Mouse (Mus musculus): ENCODE data around the gene Nxf2. TPM values are rescaled to one million over a fixed set of nuclear protein-coding genes. Genes with fewer than 3 reads are reported as not detected.
"Not testable (repeated sequence)": the region's sequence is repeated elsewhere in the genome, so short reads cannot be mapped to it uniquely, and the experiment has no call there.

Nxf2 gene
- polyA plus RNA-seq, 1 experiment from 2014 or later = 0.25 TPM

DNA sequence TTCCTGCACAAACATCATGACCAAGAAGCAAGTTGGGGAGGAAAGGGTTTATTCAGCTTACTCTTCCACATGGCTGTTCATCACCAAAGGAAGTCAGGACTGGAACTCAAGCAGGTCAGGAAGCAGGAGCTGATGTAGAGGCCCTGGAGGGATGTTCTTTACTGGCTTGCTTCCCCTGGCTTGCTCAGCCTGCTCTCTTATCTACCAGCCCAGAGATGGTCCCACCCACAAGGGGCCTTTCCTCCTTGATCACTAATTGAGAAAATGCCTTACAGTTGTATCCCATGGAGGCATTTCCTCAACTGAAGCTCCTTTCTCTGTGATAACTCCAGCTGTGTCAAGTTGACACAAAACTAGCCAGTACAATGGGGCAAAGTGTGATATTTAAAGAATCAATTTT lies 49.2 kb downstream of the Nxf2 start:
- H3K4me1 ChIP-seq (ENCODE audit: insufficient read depth); H3K9ac ChIP-seq (replicated peaks); H3K36me3 ChIP-seq (replicated peaks; ENCODE audit: insufficient read depth, low read length); H3K4me3 ChIP-seq (ENCODE audit: low read depth, low read length); H3K27me3 ChIP-seq (ENCODE audit: insufficient read depth, low read length); H3K4me2 ChIP-seq (ENCODE audit: low read depth, low read length); H3K9me3 ChIP-seq (ENCODE audit: low read length): not testable (repeated sequence)
- peak overlapping the region; percentile 29; the same call in 1 of the 2 replicates for H3K27ac ChIP-seq (ENCODE audit: low read depth)
- DNase-seq (peak; percentile 15), ATAC-seq (peak; percentile 93)
- 0 out of 2 replicates have a peak, but pooled peaks have one; percentile 20 for TF ChIP-seq EP300 (IDR thresholded peaks at IDR 0.05; ENCODE audit: low read depth)

DNA sequence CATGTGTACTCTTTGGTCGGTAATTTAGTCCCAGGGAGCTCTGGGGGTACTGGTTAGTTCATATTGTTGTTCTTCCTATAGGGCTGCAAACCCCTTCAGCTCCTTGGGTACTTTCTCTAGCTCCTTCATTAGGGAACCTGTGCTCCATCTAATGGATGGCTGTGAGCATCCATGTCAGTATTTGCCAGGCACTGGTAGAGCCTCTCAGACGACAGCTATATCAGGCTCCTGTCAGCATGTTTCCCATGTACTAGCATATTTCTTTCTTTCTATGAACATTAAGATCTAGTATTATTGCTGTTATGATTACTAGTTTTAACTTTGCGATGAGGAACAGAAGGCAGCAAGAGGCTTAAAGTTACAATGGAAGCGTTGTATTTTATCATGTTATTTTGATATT lies 49.7 kb downstream of the Nxf2 start:
- Histone ChIP-seq H3K4me3 (ENCODE audit: low read depth, low read length) (no peak overlapping the region), H3K27ac (ENCODE audit: low read depth) (peak overlapping the region; percentile 19), H3K9ac (replicated peaks) (no peak overlapping the region), H3K4me1 (ENCODE audit: insufficient read depth) (no peaks in the 10 kb centered on the region), H3K9me3 (ENCODE audit: low read length) (no peaks in the 10 kb centered on the region), H3K27me3 (ENCODE audit: insufficient read depth, low read length) (no peaks in the 10 kb centered on the region), H3K36me3 (replicated peaks; ENCODE audit: insufficient read depth, low read length) (no peaks in the 10 kb centered on the region), H3K4me2 (ENCODE audit: low read depth, low read length) (0 out of 2 replicates have a peak overlapping the region, but pooled peaks have one; percentile 4)
- ATAC-seq (peak; percentile 66), DNase-seq (no peak)
- TF ChIP-seq CTCF (IDR thresholded peaks at IDR 0.05; ENCODE audit: low read depth) (no peak), EP300 (IDR thresholded peaks at IDR 0.05; ENCODE audit: low read depth) (no peak)
- 65% methylated on average over 4 of the region's 4 CpGs for WGBS (ENCODE audit: insufficient replicate concordance)

DNA sequence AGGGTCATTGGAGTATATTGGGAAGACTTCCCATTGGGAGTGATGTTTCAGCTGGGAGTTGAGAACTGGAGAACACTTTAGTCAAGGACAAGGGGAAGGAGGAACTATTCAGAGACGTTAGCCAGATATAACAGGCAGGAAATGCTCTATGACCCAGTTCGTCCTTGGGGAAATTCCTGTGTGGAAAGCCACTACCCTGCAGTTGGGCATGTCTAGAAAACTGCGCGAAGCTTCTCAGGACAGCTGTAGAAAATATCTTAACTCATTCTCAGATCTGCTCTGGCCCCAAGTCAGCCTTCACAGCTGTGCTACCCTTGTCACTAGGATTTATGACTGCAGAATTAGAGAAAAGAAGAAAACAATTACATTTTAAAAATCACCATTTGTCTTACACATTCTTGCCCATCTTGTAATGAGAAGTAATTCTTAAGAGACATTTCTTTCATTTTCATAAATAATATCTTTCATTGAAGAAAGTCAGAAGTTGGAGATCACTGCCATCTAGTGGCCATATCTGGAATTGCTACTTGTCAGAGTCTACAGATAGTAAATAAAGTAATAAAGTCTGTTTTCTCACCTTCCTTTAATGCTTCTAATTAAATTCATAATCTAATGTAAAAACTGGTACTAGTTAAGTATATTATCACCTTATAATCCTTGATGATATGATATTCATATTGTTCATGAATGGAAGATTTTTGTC lies 51.2 kb downstream of the Nxf2 start:
- WGBS (ENCODE audit: insufficient replicate concordance) = 18% methylated on average over 4 of the region's 4 CpGs
- no peak overlapping the region for H3K27ac ChIP-seq (ENCODE audit: low read depth)

DNA sequence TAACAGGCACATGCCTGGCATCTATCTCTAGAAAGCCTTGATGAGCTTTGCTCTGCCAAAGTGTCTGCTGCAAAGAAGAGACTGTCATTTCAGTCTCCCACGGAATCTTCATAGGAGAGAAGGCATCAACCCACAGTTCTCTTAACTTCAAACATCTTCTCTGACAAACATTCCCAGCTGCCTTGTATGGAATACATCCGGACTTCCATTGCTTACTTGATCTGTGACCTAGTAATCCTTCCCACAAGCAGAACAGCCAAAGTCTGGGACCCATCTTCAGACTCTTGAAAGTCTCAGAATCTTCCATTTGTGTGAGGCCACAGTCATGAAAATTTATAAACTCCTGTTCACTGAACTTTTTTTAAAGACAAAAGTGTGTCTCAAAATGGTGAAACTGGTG lies 51.7 kb downstream of the Nxf2 start:
- Histone ChIP-seq H3K36me3 (replicated peaks; ENCODE audit: insufficient read depth, low read length) (no peaks in the 10 kb centered on the region), H3K27me3 (ENCODE audit: insufficient read depth, low read length) (no peaks in the 10 kb centered on the region), H3K9me3 (ENCODE audit: low read length) (no peaks in the 10 kb centered on the region), H3K4me2 (ENCODE audit: low read depth, low read length) (no peak overlapping the region), H3K4me1 (ENCODE audit: insufficient read depth) (no peaks in the 10 kb centered on the region), H3K4me3 (ENCODE audit: low read depth, low read length) (no peak overlapping the region), H3K9ac (replicated peaks) (no peak overlapping the region), H3K27ac (ENCODE audit: low read depth) (no peak overlapping the region)
- ATAC-seq (no peak), DNase-seq (no peak)
- TF ChIP-seq CTCF (IDR thresholded peaks at IDR 0.05; ENCODE audit: low read depth) (no peak), EP300 (IDR thresholded peaks at IDR 0.05; ENCODE audit: low read depth) (no peak)
- 60% methylated on average over 2 of the region's 2 CpGs for WGBS (ENCODE audit: insufficient replicate concordance)

More for the DNA sequence above, 51.2 kb downstream of the Nxf2 start:
- no peaks in the 10 kb centered on the region for H3K27me3 ChIP-seq (ENCODE audit: insufficient read depth, low read length)
- H3K9me3 ChIP-seq (ENCODE audit: low read length) = no peaks in the 10 kb centered on the region
- no peaks in the 10 kb centered on the region for H3K4me1 ChIP-seq (ENCODE audit: insufficient read depth)
- H3K4me3 ChIP-seq (ENCODE audit: low read depth, low read length) = no peak overlapping the region
- DNase-seq = peak; percentile 15
- no peaks in the 10 kb centered on the region for H3K36me3 ChIP-seq (replicated peaks; ENCODE audit: insufficient read depth, low read length)
- ATAC-seq = 0 out of 2 replicates have a peak, but pooled peaks have one; percentile 35
- H3K9ac ChIP-seq (replicated peaks) = no peak overlapping the region
- no peak overlapping the region for H3K4me2 ChIP-seq (ENCODE audit: low read depth, low read length)
- no peak for TF ChIP-seq EP300 (IDR thresholded peaks at IDR 0.05; ENCODE audit: low read depth)
- peak; percentile 75 for TF ChIP-seq CTCF (IDR thresholded peaks at IDR 0.05; ENCODE audit: low read depth)

DNA sequence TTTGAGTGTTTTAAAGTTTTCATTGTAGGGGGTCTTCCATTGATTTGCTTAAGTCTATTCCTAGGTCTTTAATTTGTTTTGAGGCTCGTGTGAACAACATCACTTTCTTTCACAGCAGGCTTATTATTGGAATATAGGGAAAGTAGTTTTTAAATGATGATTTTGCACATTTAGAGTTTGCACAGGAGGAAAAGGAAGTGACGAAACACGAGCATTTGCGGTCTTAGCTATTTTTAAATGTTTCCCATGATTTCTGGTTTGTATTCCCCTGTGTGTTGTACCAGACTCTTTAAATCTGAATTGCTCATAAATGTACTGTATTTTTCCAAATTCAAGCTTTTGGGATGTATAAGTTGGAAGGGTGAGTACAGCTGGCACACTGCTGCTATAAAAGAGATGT lies 54.2 kb downstream of the Nxf2 start:
- 33% methylated on average over 4 of the region's 4 CpGs for WGBS (ENCODE audit: insufficient replicate concordance)
- Histone ChIP-seq H3K27ac (ENCODE audit: low read depth) (no peak overlapping the region), H3K9ac (replicated peaks) (no peak overlapping the region), H3K4me1 (ENCODE audit: insufficient read depth) (no peaks in the 10 kb centered on the region), H3K9me3 (ENCODE audit: low read length) (no peaks in the 10 kb centered on the region), H3K27me3 (ENCODE audit: insufficient read depth, low read length) (no peaks in the 10 kb centered on the region), H3K36me3 (replicated peaks; ENCODE audit: insufficient read depth, low read length) (no peaks in the 10 kb centered on the region), H3K4me2 (ENCODE audit: low read depth, low read length) (no peak overlapping the region), H3K4me3 (ENCODE audit: low read depth, low read length) (no peak overlapping the region)
- TF ChIP-seq EP300 (IDR thresholded peaks at IDR 0.05; ENCODE audit: low read depth) (no peak), CTCF (IDR thresholded peaks at IDR 0.05; ENCODE audit: low read depth) (no peak)
- ATAC-seq (no peak), DNase-seq (no peak)

Other genes with a start within 250 kb of the Nxf2 start
- 3.8 and 3.9 TPM in 2 replicates for gene Armcx1, start 246.8 kb downstream of the Nxf2 start, polyA plus RNA-seq (2015; fragmentation: Nextera tagmentation; extraction: Ambion mirVana)
- 2.6 and 3.0 TPM in 2 replicates for gene Armcx6, start 213.3 kb downstream of the Nxf2 start, polyA plus RNA-seq (2015; fragmentation: Nextera tagmentation; extraction: Ambion mirVana)
- 10.8 and 12.0 TPM in 2 replicates for gene Armcx3, start 208.2 kb downstream of the Nxf2 start, polyA plus RNA-seq (2015; fragmentation: Nextera tagmentation; extraction: Ambion mirVana)
- 3.6 and 4.0 TPM in 2 replicates for gene Armcx2, start 155.5 kb downstream of the Nxf2 start, polyA plus RNA-seq (2015; fragmentation: Nextera tagmentation; extraction: Ambion mirVana)
- gene Zmat1, start 44.5 kb upstream of the Nxf2 start, polyA plus RNA-seq (2015; fragmentation: Nextera tagmentation; extraction: Ambion mirVana) = 1.8 and 1.9 TPM in 2 replicates
- not detected in 2 replicates for gene Gm15023, start 212.9 kb upstream of the Nxf2 start, polyA plus RNA-seq (2015; fragmentation: Nextera tagmentation; extraction: Ambion mirVana)
- gene Tceal6, start 245.9 kb upstream of the Nxf2 start, polyA plus RNA-seq (2015; fragmentation: Nextera tagmentation; extraction: Ambion mirVana) = not detected in 2 replicates

Data from liver, postnatal 0 days (tissue).